Mouse (Mus musculus) heart, postnatal 0 days (tissue): ENCODE measurements around the gene 4933424G06Rik. TPM values are rescaled to one million over a fixed set of nuclear protein-coding genes. Genes with fewer than 3 reads are reported as not detected.

Source experiments
- ATAC-seq: fragments of 200-750 bp; cut with Nextera tagmentation; 2 replicates; pipeline ENCODE4 v1.8.0; 2017; ENCODE audit warnings: low read depth, moderate number of reproducible peaks, moderate library complexity; ENCODE audit not compliant: insufficient read depth
- DNase-seq: peaks from one replicate; pipeline ENCODE4 v3.0.0-alpha.2; 2016; ENCODE audit warnings: low spot score
- H3K27ac ChIP-seq: fragments of 300-500 bp; sonication (generic); 2 replicates; pipeline ENCODE4 v1.5.1; 2014; ENCODE audit warnings: low read depth, mild to moderate bottlenecking
- H3K27me3 ChIP-seq: fragments of 300-500 bp; sonication (generic); 2 replicates; pipeline ENCODE4 v1.6.1; 2014; ENCODE audit warnings: low read length, mixed read lengths; ENCODE audit not compliant: control insufficient read depth, insufficient read depth
- H3K36me3 ChIP-seq: fragments of 300-500 bp; sonication (generic); replicated peaks from 2 replicates; pipeline ENCODE4 v1.6.1; 2014; ENCODE audit warnings: low read length, mixed read lengths; ENCODE audit not compliant: control insufficient read depth, insufficient read depth
- H3K4me1 ChIP-seq: fragments of 300-500 bp; sonication (generic); 2 replicates; pipeline ENCODE4 v1.6.1; 2014; ENCODE audit warnings: antibody characterized with exemption; ENCODE audit not compliant: control insufficient read depth, insufficient read depth
- H3K4me2 ChIP-seq: fragments of 300-500 bp; sonication (generic); 2 replicates; pipeline ENCODE4 v1.6.1; 2014; ENCODE audit warnings: low read depth, mild to moderate bottlenecking, low read length, moderate library complexity
- H3K4me3 ChIP-seq: fragments of 300-500 bp; sonication (generic); 2 replicates; pipeline ENCODE4 v1.5.1; 2014; ENCODE audit warnings: low read depth, low read length
- H3K9ac ChIP-seq: fragments of 300-500 bp; sonication (generic); replicated peaks from 2 replicates; pipeline ENCODE4 v1.6.1; 2014; ENCODE audit warnings: low read depth, low read length, mixed read lengths
- H3K9me3 ChIP-seq: fragments of 300-500 bp; sonication (generic); replicated peaks from 2 replicates; pipeline ENCODE4 v1.6.1; 2016; ENCODE audit warnings: low read length; ENCODE audit not compliant: control insufficient read depth
- CTCF ChIP-seq: IDR thresholded peaks from 2 replicates; pipeline ENCODE4 v1.5.1; 2016; ENCODE audit warnings: antibody characterized with exemption, control low read depth, low read depth
- EP300 ChIP-seq: IDR thresholded peaks from 2 replicates; pipeline ENCODE4 v1.6.1; 2016; ENCODE audit warnings: antibody characterized with exemption, low read depth
- WGBS: fragments of 180-500 bp; shearing (Covaris S2); extraction: QIAGEN DNeasy Blood & Tissue Kit; methylation state at CpG from one replicate; pipeline ENCODE4 v1.1.7; 2014; 5-methylcytosine and 5-hydroxymethylcytosine counted together
- polyA plus RNA-seq: library from polyadenylated mRNA; unstranded; fragments of >200 nt; fragmentation: Nextera tagmentation; extraction: Ambion mirVana; gene quantifications from 2 replicates; pipeline ENCODE4 v1.2.1, GENCODE M21; 2015
- total RNA-seq: library from RNA; depleted of rRNA; stranded (reverse); fragments of >200 nt; gene quantifications from 2 replicates; pipeline ENCODE4 v1.2.3, GENCODE M21; 2014; ENCODE audit warnings: low replicate concordance

Gene 4933424G06Rik
- total and polyA plus RNA-seq, 2 experiments from 2014 or later: not detected

DNA sequence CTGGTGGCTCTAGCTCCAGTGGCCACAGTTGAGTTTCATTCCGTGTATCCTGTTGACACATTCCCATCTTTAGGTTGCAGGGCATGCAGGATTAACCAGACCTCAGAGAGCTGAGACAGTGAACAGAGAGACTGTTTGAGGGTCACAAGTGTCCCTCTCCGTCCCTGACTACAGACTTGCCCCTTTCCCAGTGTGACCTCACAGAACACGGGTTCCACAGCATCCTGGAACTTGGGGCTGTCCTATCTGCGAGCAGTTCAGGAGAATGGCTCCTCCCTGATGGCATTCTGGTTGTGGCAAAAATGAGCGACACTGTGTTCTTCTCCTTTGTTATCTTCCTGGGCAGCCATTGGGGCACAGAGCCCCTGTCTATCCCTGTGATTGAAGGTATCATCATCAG is 4.4 kb downstream of the 4933424G06Rik start, which contains the start of gene Actr1b:
TSS of gene Actr1b (minus strand) at position 112 of the 400 bp plus-strand sequence.
- DNase-seq (no peak), ATAC-seq (no peak)
- WGBS: 66% methylated on average over 5 of the region's 5 CpGs
- no peaks in the 10 kb centered on the region for H3K36me3 ChIP-seq
- no peaks in the 10 kb centered on the region for H3K9me3 ChIP-seq
- no peak within 1 kb of the TSS for H3K4me2 ChIP-seq
- no peaks in the 10 kb centered on the region for H3K4me1 ChIP-seq
- no peak within 1 kb of the TSS for H3K27ac ChIP-seq
- no peak within 1 kb of the TSS for H3K9ac ChIP-seq
- H3K4me3 ChIP-seq: no peak within 1 kb of the TSS
- H3K27me3 ChIP-seq: no peaks in the 10 kb centered on the region
- TF ChIP-seq EP300 (no peak), CTCF (no peak)

DNA sequence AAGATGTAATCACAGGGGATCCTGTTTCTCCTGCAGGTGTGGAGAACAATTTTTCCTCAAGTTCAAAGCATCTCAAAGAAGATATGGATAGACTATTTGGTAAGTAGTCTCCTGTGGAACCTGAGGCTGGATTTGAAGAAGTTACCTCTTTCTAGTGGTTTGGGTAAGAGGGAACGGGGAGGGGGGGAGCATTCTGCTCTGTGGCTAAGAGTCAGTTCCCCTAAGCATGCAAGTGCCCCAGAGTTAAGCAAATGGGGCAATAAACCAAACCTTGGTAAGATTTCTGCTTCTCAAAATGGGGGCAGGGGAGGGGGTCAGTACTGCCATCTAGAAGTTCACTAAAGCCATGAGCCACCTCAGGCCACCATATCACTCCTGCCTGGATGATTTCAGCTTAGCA is 8.8 kb downstream of the 4933424G06Rik start:
- H3K4me2 ChIP-seq: no peak overlapping the region
- no peaks in the 10 kb centered on the region for H3K36me3 ChIP-seq
- no peak overlapping the region for H3K9ac ChIP-seq
- no peak for TF ChIP-seq CTCF
- TF ChIP-seq EP300: no peak
- DNase-seq: no peak
- ATAC-seq: no peak
- no peak overlapping the region for H3K27ac ChIP-seq
- 74% methylated on average over 1 of the region's 1 CpGs for WGBS
- no peaks in the 10 kb centered on the region for H3K9me3 ChIP-seq
- H3K4me1 ChIP-seq: no peaks in the 10 kb centered on the region
- no peak overlapping the region for H3K4me3 ChIP-seq
- H3K27me3 ChIP-seq: no peaks in the 10 kb centered on the region

GRCm38 (mm10) chr1:36723146-36724056 is 13.5 kb downstream of the 4933424G06Rik start:
- ATAC-seq (no peak), DNase-seq (no peak)
- Histone ChIP-seq H3K4me3 (no peak overlapping the region), H3K36me3 (no peaks in the 10 kb centered on the region), H3K9me3 (no peaks in the 10 kb centered on the region), H3K9ac (no peak overlapping the region), H3K4me1 (no peaks in the 10 kb centered on the region), H3K27ac (no peak overlapping the region), H3K27me3 (no peaks in the 10 kb centered on the region), H3K4me2 (no peak overlapping the region)
- no peak for TF ChIP-seq EP300
- TF ChIP-seq CTCF: no peak
- WGBS: 64% methylated on average over 16 of the region's 16 CpGs

DNA sequence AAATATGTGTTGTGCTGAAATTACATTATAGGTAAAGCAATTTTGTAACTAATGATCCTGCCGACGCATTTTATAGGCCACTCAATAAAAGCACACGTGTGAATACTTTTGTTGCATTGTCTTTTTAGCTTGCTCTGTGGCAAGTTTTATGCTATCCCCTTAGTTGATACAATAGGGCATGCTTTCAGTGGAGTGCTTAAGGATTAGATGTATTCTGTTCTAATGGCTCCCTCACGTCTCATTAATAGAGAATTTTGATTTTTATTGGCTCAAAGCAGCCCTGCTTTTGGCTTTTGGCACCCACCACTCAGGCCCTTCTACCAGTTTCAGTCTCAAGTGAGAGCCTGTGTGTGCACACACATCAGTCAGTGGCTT is 14.1 kb downstream of the 4933424G06Rik start:
- Histone ChIP-seq H3K9me3 (no peaks in the 10 kb centered on the region), H3K36me3 (no peaks in the 10 kb centered on the region), H3K4me1 (no peaks in the 10 kb centered on the region), H3K4me3 (no peak overlapping the region), H3K27me3 (no peaks in the 10 kb centered on the region), H3K9ac (no peak overlapping the region), H3K27ac (no peak overlapping the region), H3K4me2 (no peak overlapping the region)
- 76% methylated on average over 4 of the region's 4 CpGs for WGBS
- ATAC-seq: no peak
- TF ChIP-seq EP300: no peak
- DNase-seq: no peak

- ATAC-seq (peak; percentile 51; the same call in 1 of the 2 replicates), DNase-seq (peak; percentile 76)
- WGBS: 10% methylated on average over 4 of the region's 4 CpGs
- 0 out of 2 replicates have a peak, but pooled peaks cover 6% of the 10 kb centered on the region for H3K27me3 ChIP-seq
- H3K9me3 ChIP-seq: no peaks in the 10 kb centered on the region
- no peak overlapping the region for H3K4me2 ChIP-seq
- no peak overlapping the region for H3K9ac ChIP-seq
- no peak overlapping the region for H3K27ac ChIP-seq
- no peaks in the 10 kb centered on the region for H3K36me3 ChIP-seq
- H3K4me1 ChIP-seq: no peaks in the 10 kb centered on the region
- no peak overlapping the region for H3K4me3 ChIP-seq
- TF ChIP-seq CTCF (peak; percentile 92), EP300 (no peak)
Measured at GRCm38 (mm10) chr1:36737300-36737699, 27.4 kb downstream of the 4933424G06Rik start.
